Mouse (Mus musculus): Measurements from ENCODE around the gene Bcan. TPM values are rescaled to one million over a fixed set of nuclear protein-coding genes. Genes with fewer than 3 reads are reported as not detected.

Bcan gene
- polyA plus RNA-seq, 1 experiment from 2014 or later: 0.72 TPM

GRCm38 (mm10) chr3:87945781-87946540, 54.1 kb downstream of the Bcan start:
- Histone ChIP-seq H3K27ac (ENCODE audit: low read depth, low read length) (peak overlapping the region; percentile 77), H3K4me3 (ENCODE audit: low read depth, low read length) (no peak overlapping the region), H3K9ac (ENCODE audit: low read length) (peak overlapping the region; percentile 12), H3K9me3 (ENCODE audit: control insufficient read depth, low read length) (no peaks in the 10 kb centered on the region), H3K36me3 (ENCODE audit: control insufficient read depth, insufficient read depth, low read length) (peaks cover 11% of the 10 kb centered on the region), H3K4me2 (ENCODE audit: low read depth) (no peak overlapping the region), H3K27me3 (ENCODE audit: control insufficient read depth, insufficient read depth, low read length) (no peaks in the 10 kb centered on the region), H3K4me1 (ENCODE audit: control insufficient read depth, insufficient read depth, low read length) (peaks cover 53% of the 10 kb centered on the region)
- DNase-seq (ENCODE audit: low spot score): peak; percentile 60
- WGBS: 5% methylated on average over 12 of the region's 12 CpGs
- ATAC-seq (ENCODE audit: insufficient read depth, low FRiP score, low TSS enrichment): no peak

GRCm38 (mm10) chr3:87944838-87945600, 55.0 kb downstream of the Bcan start:
- peak overlapping the region; percentile 74 for H3K27ac ChIP-seq (ENCODE audit: low read depth, low read length)
- ATAC-seq (ENCODE audit: insufficient read depth, low FRiP score, low TSS enrichment) (0 out of 2 replicates have a peak, but pooled peaks have one; percentile 24), DNase-seq (ENCODE audit: low spot score) (peak; percentile 27)
- H3K4me3 ChIP-seq (ENCODE audit: low read depth, low read length): no peak overlapping the region
- no peaks in the 10 kb centered on the region for H3K27me3 ChIP-seq (ENCODE audit: control insufficient read depth, insufficient read depth, low read length)
- H3K9ac ChIP-seq (ENCODE audit: low read length): peak overlapping the region; percentile 24; the same call in 1 of the 2 replicates
- H3K4me1 ChIP-seq (ENCODE audit: control insufficient read depth, insufficient read depth, low read length): peaks cover 44% of the 10 kb centered on the region
- H3K36me3 ChIP-seq (ENCODE audit: control insufficient read depth, insufficient read depth, low read length): peaks cover 15% of the 10 kb centered on the region
- H3K4me2 ChIP-seq (ENCODE audit: low read depth): no peak overlapping the region
- H3K9me3 ChIP-seq (ENCODE audit: control insufficient read depth, low read length): no peaks in the 10 kb centered on the region
- WGBS: 13% methylated on average over 4 of the region's 4 CpGs

- Histone ChIP-seq H3K9ac (ENCODE audit: low read length) (no peak overlapping the region), H3K9me3 (ENCODE audit: control insufficient read depth, low read length) (no peaks in the 10 kb centered on the region), H3K4me3 (ENCODE audit: low read depth, low read length) (no peak overlapping the region), H3K4me2 (ENCODE audit: low read depth) (no peak overlapping the region), H3K36me3 (ENCODE audit: control insufficient read depth, insufficient read depth, low read length) (peaks cover 26% of the 10 kb centered on the region), H3K27me3 (ENCODE audit: control insufficient read depth, insufficient read depth, low read length) (no peaks in the 10 kb centered on the region), H3K4me1 (ENCODE audit: control insufficient read depth, insufficient read depth, low read length) (peaks cover 37% of the 10 kb centered on the region), H3K27ac (ENCODE audit: low read depth, low read length) (no peak overlapping the region)
- WGBS: 75% methylated on average over 7 of the region's 7 CpGs
- ATAC-seq (ENCODE audit: insufficient read depth, low FRiP score, low TSS enrichment) (no peak), DNase-seq (ENCODE audit: low spot score) (no peak)
Observed at GRCm38 (mm10) chr3:87943586-87943985, 56.4 kb downstream of the Bcan start.

- Histone ChIP-seq H3K9me3 (ENCODE audit: control insufficient read depth, low read length) (no peaks in the 10 kb centered on the region), H3K4me2 (ENCODE audit: low read depth) (no peak overlapping the region), H3K27me3 (ENCODE audit: control insufficient read depth, insufficient read depth, low read length) (no peaks in the 10 kb centered on the region), H3K9ac (ENCODE audit: low read length) (no peak overlapping the region), H3K36me3 (ENCODE audit: control insufficient read depth, insufficient read depth, low read length) (peaks cover 32% of the 10 kb centered on the region), H3K27ac (ENCODE audit: low read depth, low read length) (no peak overlapping the region), H3K4me3 (ENCODE audit: low read depth, low read length) (no peak overlapping the region), H3K4me1 (ENCODE audit: control insufficient read depth, insufficient read depth, low read length) (peaks cover 32% of the 10 kb centered on the region)
- no peak for DNase-seq (ENCODE audit: low spot score)
- ATAC-seq (ENCODE audit: insufficient read depth, low FRiP score, low TSS enrichment): no peak
- WGBS: 90% methylated on average over 2 of the region's 2 CpGs
Observed at GRCm38 (mm10) chr3:87942471-87942870, 57.6 kb downstream of the Bcan start.

- Histone ChIP-seq H3K9ac (ENCODE audit: low read length) (no peak overlapping the region), H3K36me3 (ENCODE audit: control insufficient read depth, insufficient read depth, low read length) (peaks cover 32% of the 10 kb centered on the region), H3K27ac (ENCODE audit: low read depth, low read length) (no peak overlapping the region), H3K27me3 (ENCODE audit: control insufficient read depth, insufficient read depth, low read length) (no peaks in the 10 kb centered on the region), H3K4me2 (ENCODE audit: low read depth) (no peak overlapping the region), H3K9me3 (ENCODE audit: control insufficient read depth, low read length) (no peaks in the 10 kb centered on the region), H3K4me1 (ENCODE audit: control insufficient read depth, insufficient read depth, low read length) (peaks cover 14% of the 10 kb centered on the region), H3K4me3 (ENCODE audit: low read depth, low read length) (no peak overlapping the region)
- ATAC-seq (ENCODE audit: insufficient read depth, low FRiP score, low TSS enrichment) (no peak), DNase-seq (ENCODE audit: low spot score) (no peak)
- 65% methylated on average over 5 of the region's 5 CpGs for WGBS
Observed at GRCm38 (mm10) chr3:87940611-87941010, 59.4 kb downstream of the Bcan start.

Other genes starting within 250 kb of the Bcan start
- gene Ntrk1, start 205.1 kb downstream of the Bcan start, polyA plus RNA-seq (2014; fragmentation: Nextera tagmentation; extraction: Ambion mirVana): 18.3 and 20.4 TPM in 2 replicates
- gene Insrr, start 203.3 kb downstream of the Bcan start, polyA plus RNA-seq (2014; fragmentation: Nextera tagmentation; extraction: Ambion mirVana): 0.45 and 0.87 TPM in 2 replicates
- gene Pear1, start 175.9 kb downstream of the Bcan start, polyA plus RNA-seq (2014; fragmentation: Nextera tagmentation; extraction: Ambion mirVana): 9.2 and 10.2 TPM in 2 replicates
- gene Sh2d2a, start 153.5 kb downstream of the Bcan start, polyA plus RNA-seq (2014; fragmentation: Nextera tagmentation; extraction: Ambion mirVana): not detected in 2 replicates
- gene Prcc, start 114.6 kb downstream of the Bcan start, polyA plus RNA-seq (2014; fragmentation: Nextera tagmentation; extraction: Ambion mirVana): 17.8 and 20.3 TPM in 2 replicates
- gene Hdgf, start 93.9 kb downstream of the Bcan start, polyA plus RNA-seq (2014; fragmentation: Nextera tagmentation; extraction: Ambion mirVana): 256 and 261 TPM in 2 replicates
- gene Mrpl24, start 80.7 kb downstream of the Bcan start, polyA plus RNA-seq (2014; fragmentation: Nextera tagmentation; extraction: Ambion mirVana): 76.1 and 79.2 TPM in 2 replicates
- 52.3 and 53.9 TPM in 2 replicates for gene Isg20l2, start 69.9 kb downstream of the Bcan start, polyA plus RNA-seq (2014; fragmentation: Nextera tagmentation; extraction: Ambion mirVana)
- gene Rrnad1, start 69.5 kb downstream of the Bcan start, polyA plus RNA-seq (2014; fragmentation: Nextera tagmentation; extraction: Ambion mirVana): 14.5 and 16.9 TPM in 2 replicates
- gene Crabp2, start 51.6 kb downstream of the Bcan start, polyA plus RNA-seq (2014; fragmentation: Nextera tagmentation; extraction: Ambion mirVana): 565 and 607 TPM in 2 replicates
- gene Nes, start 29.2 kb downstream of the Bcan start, polyA plus RNA-seq (2014; fragmentation: Nextera tagmentation; extraction: Ambion mirVana): 59.5 and 60.2 TPM in 2 replicates
- gene Hapln2, start 27.4 kb upstream of the Bcan start, polyA plus RNA-seq (2014; fragmentation: Nextera tagmentation; extraction: Ambion mirVana): 0.14 TPM in 1 of 2 replicates, not detected in the other
- gene Gpatch4, start 42.9 kb upstream of the Bcan start, polyA plus RNA-seq (2014; fragmentation: Nextera tagmentation; extraction: Ambion mirVana): 32.5 and 34.2 TPM in 2 replicates
- 127 and 131 TPM in 2 replicates for gene Naxe, start 58.3 kb upstream of the Bcan start, polyA plus RNA-seq (2014; fragmentation: Nextera tagmentation; extraction: Ambion mirVana)
- gene Ttc24, start 78.1 kb upstream of the Bcan start, polyA plus RNA-seq (2014; fragmentation: Nextera tagmentation; extraction: Ambion mirVana): not detected in 2 replicates
- gene Iqgap3, start 81.7 kb upstream of the Bcan start, polyA plus RNA-seq (2014; fragmentation: Nextera tagmentation; extraction: Ambion mirVana): 15.9 and 17.8 TPM in 2 replicates
- 16.6 and 18.1 TPM in 2 replicates for gene Mef2d, start 142.1 kb upstream of the Bcan start, polyA plus RNA-seq (2014; fragmentation: Nextera tagmentation; extraction: Ambion mirVana)